Mouse (Mus musculus): ENCODE results near the gene Kcna7. TPM values are rescaled to one million over a fixed set of nuclear protein-coding genes. Genes with fewer than 3 reads are reported as not detected.

Gene Kcna7
- polyA plus RNA-seq, 1 experiment from 2014 or later, result not detected

DNA sequence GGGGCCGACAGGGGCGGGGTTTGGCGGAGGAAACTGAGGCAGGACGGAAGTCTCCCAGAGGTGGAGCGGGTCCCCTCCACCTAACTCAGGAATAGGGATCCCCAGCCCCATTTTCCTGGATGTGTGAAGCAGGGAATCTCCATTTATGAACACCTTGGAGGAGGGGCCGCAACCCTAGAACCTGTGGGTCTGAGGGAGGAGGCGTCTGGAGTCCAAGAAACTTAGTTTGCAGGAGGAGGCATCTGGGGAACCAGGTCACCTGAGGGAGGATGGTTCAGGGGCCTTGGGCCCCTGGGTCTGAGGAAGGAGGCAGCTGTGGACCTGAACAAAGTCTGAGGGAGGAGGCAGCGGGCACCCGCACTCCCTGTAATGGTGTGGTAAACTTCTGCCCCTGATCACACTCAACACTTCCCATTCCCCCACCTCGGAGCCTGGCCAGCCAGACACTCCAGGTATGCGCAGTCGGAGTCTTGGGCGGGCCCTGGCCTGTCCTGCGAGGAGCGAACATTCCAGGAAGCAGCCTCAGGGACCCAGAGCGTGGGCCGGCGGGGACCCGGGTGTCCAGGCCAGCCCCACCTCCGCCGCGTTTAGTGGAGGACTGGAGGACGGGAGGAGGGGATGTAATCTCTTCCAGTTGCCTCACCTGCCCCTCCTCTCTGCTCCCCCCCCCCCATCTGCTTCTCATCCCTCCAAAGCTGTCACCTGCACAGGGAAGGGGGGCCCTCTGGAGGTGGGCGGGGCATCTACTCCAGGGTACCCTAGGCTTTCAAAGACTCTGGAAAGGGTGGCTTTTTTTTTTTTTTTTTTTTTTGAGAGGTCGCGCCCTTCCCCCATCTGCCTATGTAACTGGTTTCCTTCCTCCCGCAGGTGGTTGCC, 8.6 kb downstream of the Kcna7 start:
- Histone ChIP-seq H3K4me3 (peak overlapping the region; percentile 55), H3K27me3 (peaks cover 95% of the 10 kb centered on the region), H3K36me3 (no peaks in the 10 kb centered on the region), H3K9ac (peak overlapping the region; percentile 48), H3K27ac (peak overlapping the region; percentile 84), H3K4me2 (peak overlapping the region; percentile 95), H3K9me3 (no peaks in the 10 kb centered on the region), H3K4me1 (peaks cover 38% of the 10 kb centered on the region)
- ATAC-seq (ENCODE audit: borderline replicate concordance, extremely low read depth, low FRiP score, low TSS enrichment), result peak; percentile 54
- 2% methylated on average over 26 of the region's 27 CpGs for WGBS

DNA sequence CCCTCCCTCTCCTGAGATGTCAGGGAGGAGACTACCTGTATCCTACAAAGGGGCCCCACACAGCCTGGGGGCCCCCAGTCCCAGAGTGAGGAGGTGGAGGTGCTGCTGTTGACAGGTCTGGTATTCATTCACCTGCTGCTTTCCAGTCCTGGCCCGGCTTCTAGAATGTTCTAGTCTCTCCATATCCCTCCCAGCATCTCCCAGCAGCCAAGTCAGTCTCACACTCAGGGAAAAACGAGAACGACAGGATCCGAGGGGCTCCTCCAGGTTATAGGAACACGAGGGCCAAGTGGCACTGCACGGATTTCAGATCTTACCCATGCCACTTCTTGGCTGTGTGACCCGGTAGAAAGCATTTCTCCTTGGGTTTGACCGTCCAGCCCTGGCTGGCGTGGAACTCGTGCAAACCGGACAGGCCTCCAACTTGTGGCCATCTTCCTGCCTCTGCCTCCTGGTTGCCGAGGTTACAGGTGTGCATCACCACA, 9.3 kb downstream of the Kcna7 start:
- 39% methylated on average over 12 of the region's 12 CpGs for WGBS
- peak overlapping the region; percentile 95 for H3K4me2 ChIP-seq
- ATAC-seq (ENCODE audit: borderline replicate concordance, extremely low read depth, low FRiP score, low TSS enrichment), result no peak
- peak overlapping the region; percentile 55; the same call in 1 of the 2 replicates for H3K4me3 ChIP-seq
- H3K27me3 ChIP-seq, result peaks cover 92% of the 10 kb centered on the region
- no peaks in the 10 kb centered on the region for H3K36me3 ChIP-seq
- no peaks in the 10 kb centered on the region for H3K9me3 ChIP-seq
- H3K4me1 ChIP-seq, result peaks cover 39% of the 10 kb centered on the region
- H3K27ac ChIP-seq, result no peak overlapping the region
- no peak overlapping the region for H3K9ac ChIP-seq

DNA sequence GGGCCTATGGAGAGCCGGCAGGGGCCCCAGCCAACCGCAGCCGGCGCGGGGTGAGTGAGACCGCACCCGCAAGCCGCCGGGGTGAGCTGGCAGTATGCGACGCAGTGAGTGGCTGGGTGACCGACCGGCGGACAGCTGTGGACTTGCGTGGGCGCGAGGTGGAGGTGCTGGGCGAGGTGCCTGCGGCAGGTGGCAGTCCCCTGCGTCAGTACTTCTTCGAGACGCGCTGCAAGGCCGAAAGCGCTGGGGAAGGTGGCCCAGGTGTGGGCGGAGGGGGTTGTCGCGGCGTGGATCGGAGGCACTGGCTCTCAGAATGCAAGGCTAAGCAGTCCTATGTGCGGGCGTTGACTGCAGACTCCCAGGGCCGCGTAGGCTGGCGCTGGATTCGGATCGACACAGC, 10.2 kb downstream of the Kcna7 start:
- Histone ChIP-seq H3K9me3 (no peaks in the 10 kb centered on the region), H3K4me2 (peak overlapping the region; percentile 95), H3K27ac (no peak overlapping the region), H3K4me1 (peaks cover 45% of the 10 kb centered on the region), H3K9ac (no peak overlapping the region), H3K36me3 (no peaks in the 10 kb centered on the region), H3K27me3 (peaks cover 91% of the 10 kb centered on the region), H3K4me3 (peak overlapping the region; percentile 22)
- 11% methylated on average over 37 of the region's 37 CpGs for WGBS
- no peak for ATAC-seq (ENCODE audit: borderline replicate concordance, extremely low read depth, low FRiP score, low TSS enrichment)

DNA sequence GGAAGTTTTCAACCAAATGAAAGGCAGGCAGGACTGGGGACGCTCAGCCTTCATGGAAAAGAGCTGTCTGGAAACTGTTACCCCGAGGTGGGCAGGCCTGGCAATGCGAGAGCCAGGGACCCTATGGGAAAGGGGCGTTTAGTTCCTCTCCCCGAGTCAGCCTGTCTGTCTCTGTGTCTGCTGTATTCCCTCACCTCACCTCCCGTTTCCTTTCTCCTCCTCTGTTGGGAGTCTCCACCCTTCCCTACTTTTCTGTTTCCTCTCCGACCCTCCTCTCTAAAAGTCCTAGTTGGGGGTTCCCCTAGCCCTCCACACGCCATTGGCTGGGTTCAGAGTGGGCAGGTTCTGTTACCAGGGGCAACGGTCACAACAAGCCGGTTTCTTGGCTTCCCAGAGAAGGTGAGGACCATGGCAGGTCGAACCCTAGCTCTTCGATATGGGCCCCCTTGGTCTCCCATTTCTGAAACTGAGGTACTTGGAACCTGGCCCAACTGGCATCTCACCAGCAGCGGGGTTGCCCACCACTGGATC, 12.6 kb downstream of the Kcna7 start:
- no peak overlapping the region for H3K27ac ChIP-seq
- WGBS, result 11% methylated on average over 13 of the region's 13 CpGs
- no peak overlapping the region for H3K4me2 ChIP-seq
- H3K4me1 ChIP-seq, result peaks cover 45% of the 10 kb centered on the region
- no peaks in the 10 kb centered on the region for H3K9me3 ChIP-seq
- no peak overlapping the region for H3K9ac ChIP-seq
- H3K36me3 ChIP-seq, result peaks cover 20% of the 10 kb centered on the region
- ATAC-seq (ENCODE audit: borderline replicate concordance, extremely low read depth, low FRiP score, low TSS enrichment), result no peak
- H3K27me3 ChIP-seq, result peaks cover 74% of the 10 kb centered on the region
- H3K4me3 ChIP-seq, result no peak overlapping the region

DNA sequence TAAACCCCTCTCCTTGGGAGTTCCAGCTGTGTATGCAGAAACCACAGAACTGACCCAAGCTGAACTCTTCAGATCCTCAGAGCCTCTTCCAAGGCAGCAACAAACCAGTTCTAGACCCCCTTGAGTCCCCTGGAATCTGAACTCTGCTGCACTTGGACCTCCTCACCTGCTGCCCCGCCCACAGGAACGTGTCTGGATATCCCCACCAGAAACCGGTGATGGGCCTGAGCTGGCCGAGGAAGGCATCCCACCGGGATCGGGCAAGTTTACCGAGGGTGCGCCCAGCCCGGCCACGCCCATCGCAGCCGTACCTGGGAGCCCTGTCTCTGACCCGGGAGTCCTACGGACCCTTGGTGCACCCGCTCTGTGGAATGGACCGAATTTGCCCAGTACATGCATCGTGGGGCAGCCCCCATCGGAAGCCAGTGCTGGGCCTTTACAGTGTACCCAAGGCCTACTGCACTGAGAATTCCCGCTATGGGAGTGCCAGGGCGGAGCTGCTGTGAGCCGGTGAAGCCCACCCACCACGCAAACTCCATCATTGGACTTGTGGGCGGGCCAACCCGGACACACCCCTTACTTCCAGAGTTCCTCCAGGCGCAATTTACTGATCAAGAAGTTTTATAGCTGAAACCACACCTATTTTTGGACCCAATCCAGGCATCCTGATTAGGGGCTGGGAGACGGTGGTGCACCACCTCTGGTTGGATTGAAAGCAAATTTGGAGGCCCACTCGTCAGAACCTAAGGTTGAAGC, 14.6 kb downstream of the Kcna7 start:
- Histone ChIP-seq H3K9ac (no peak overlapping the region), H3K4me2 (peak overlapping the region; percentile 22), H3K27ac (0 out of 2 replicates have a peak overlapping the region, but pooled peaks have one; percentile 7), H3K27me3 (peaks cover 54% of the 10 kb centered on the region), H3K36me3 (peaks cover 40% of the 10 kb centered on the region), H3K4me1 (peaks cover 31% of the 10 kb centered on the region), H3K9me3 (no peaks in the 10 kb centered on the region), H3K4me3 (no peak overlapping the region)
- no peak for ATAC-seq (ENCODE audit: borderline replicate concordance, extremely low read depth, low FRiP score, low TSS enrichment)
- 12% methylated on average over 27 of the region's 27 CpGs for WGBS

DNA sequence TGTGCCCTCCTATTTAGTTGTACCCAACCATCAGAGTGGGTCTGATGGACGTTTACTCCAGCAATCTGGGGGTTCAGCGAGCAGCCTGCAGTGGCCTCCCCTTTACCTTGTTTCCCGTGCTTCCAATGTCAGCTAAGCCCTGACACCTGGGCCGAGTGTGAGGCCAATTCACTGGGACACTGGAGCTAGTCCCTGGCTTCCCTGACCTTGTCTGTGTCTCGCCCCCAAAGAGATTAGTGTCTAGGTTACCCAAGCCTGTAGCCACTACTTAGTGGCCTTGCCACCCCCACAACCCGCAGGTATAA, 15.1 kb downstream of the Kcna7 start, which contains the start of gene Lhb:
Gene Lhb (plus strand): TSS at position 206 of the 305 bp plus-strand sequence.
- peaks cover 44% of the 10 kb centered on the region for H3K36me3 ChIP-seq
- H3K9me3 ChIP-seq, result no peaks in the 10 kb centered on the region
- H3K4me2 ChIP-seq, result peak within 1 kb of the TSS; percentile 22
- peaks cover 27% of the 10 kb centered on the region for H3K4me1 ChIP-seq
- peaks cover 49% of the 10 kb centered on the region for H3K27me3 ChIP-seq
- 60% methylated on average over 6 of the region's 6 CpGs for WGBS
- H3K27ac ChIP-seq, result 0 out of 2 replicates have a peak within 1 kb of the TSS, but pooled peaks have one; percentile 7
- ATAC-seq (ENCODE audit: borderline replicate concordance, extremely low read depth, low FRiP score, low TSS enrichment), result no peak
- no peak within 1 kb of the TSS for H3K4me3 ChIP-seq
- H3K9ac ChIP-seq, result no peak within 1 kb of the TSS

DNA sequence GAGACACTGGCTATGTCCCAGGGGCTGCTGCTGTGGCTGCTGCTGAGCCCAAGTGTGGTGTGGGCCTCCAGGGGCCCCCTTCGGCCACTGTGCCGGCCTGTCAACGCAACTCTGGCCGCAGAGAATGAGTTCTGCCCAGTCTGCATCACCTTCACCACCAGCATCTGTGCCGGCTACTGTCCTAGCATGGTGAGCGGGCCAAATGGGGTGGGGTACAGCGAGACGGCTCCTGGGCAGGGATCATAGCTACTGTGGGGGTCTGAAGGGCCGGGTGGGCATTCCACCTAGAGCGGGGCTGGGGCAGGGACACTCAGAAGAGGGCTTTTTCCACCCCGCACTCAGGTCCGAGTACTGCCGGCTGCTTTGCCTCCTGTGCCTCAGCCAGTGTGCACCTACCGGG, 15.7 kb downstream of the Kcna7 start:
- ATAC-seq (ENCODE audit: borderline replicate concordance, extremely low read depth, low FRiP score, low TSS enrichment), result no peak
- no peak overlapping the region for H3K4me3 ChIP-seq
- H3K27ac ChIP-seq, result no peak overlapping the region
- peaks cover 21% of the 10 kb centered on the region for H3K4me1 ChIP-seq
- H3K36me3 ChIP-seq, result peaks cover 47% of the 10 kb centered on the region
- H3K9ac ChIP-seq, result no peak overlapping the region
- no peak overlapping the region for H3K4me2 ChIP-seq
- no peaks in the 10 kb centered on the region for H3K9me3 ChIP-seq
- 92% methylated on average over 14 of the region's 14 CpGs for WGBS
- peaks cover 43% of the 10 kb centered on the region for H3K27me3 ChIP-seq

DNA sequence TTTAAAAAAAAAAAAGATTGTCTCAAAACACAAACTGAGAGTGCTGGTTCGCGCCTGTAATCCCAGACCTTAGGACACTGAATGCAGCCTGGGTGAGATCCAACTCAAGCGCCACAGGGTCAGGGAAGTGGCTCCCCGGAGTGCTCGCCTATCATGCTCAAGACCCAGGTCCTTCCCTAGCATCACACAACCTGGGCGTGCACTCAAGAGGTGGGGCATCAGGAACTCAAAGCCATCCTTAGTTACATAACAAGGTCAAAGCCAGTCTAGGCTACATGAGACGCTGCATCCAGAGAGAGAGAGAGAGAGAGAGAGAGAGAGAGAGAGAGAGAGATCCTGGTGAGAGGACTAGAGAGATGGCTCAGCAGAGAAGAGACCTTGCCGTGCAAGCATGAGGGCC, 21.1 kb downstream of the Kcna7 start:
- H3K27me3 ChIP-seq, result no peaks in the 10 kb centered on the region
- H3K9ac ChIP-seq, result no peak overlapping the region
- H3K9me3 ChIP-seq, result no peaks in the 10 kb centered on the region
- H3K4me3 ChIP-seq, result no peak overlapping the region
- no peaks in the 10 kb centered on the region for H3K4me1 ChIP-seq
- peaks cover 81% of the 10 kb centered on the region for H3K36me3 ChIP-seq
- no peak for ATAC-seq (ENCODE audit: borderline replicate concordance, extremely low read depth, low FRiP score, low TSS enrichment)
- H3K27ac ChIP-seq, result no peak overlapping the region
- no peak overlapping the region for H3K4me2 ChIP-seq
- 81% methylated on average over 8 of the region's 8 CpGs for WGBS

DNA sequence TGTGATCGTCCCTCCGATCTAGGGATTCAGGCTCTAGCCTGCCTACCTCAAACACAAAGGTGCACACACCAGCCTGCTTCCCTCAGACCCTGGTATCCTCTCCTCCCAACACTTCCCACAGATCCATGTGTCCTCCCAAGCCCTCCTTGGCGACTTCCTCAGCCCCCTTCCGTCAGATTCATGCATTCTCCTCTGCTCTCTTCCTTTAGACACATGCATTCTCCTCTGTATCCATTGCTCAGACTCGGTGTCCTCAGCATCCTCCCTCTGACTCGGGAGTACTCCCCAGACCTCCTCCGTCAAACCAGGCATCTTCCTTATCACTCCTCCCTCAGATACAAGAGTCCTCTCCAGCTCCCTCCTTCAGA, 28.4 kb downstream of the Kcna7 start:
- Histone ChIP-seq H3K4me2 (peak overlapping the region; percentile 91), H3K9me3 (no peaks in the 10 kb centered on the region), H3K27me3 (no peaks in the 10 kb centered on the region), H3K36me3 (peaks cover 32% of the 10 kb centered on the region), H3K9ac (peak overlapping the region; percentile 90), H3K27ac (peak overlapping the region; percentile 86), H3K4me1 (peaks cover 40% of the 10 kb centered on the region), H3K4me3 (peak overlapping the region; percentile 79)
- 0% methylated on average over 7 of the region's 7 CpGs for WGBS
- ATAC-seq (ENCODE audit: borderline replicate concordance, extremely low read depth, low FRiP score, low TSS enrichment), result no peak

DNA sequence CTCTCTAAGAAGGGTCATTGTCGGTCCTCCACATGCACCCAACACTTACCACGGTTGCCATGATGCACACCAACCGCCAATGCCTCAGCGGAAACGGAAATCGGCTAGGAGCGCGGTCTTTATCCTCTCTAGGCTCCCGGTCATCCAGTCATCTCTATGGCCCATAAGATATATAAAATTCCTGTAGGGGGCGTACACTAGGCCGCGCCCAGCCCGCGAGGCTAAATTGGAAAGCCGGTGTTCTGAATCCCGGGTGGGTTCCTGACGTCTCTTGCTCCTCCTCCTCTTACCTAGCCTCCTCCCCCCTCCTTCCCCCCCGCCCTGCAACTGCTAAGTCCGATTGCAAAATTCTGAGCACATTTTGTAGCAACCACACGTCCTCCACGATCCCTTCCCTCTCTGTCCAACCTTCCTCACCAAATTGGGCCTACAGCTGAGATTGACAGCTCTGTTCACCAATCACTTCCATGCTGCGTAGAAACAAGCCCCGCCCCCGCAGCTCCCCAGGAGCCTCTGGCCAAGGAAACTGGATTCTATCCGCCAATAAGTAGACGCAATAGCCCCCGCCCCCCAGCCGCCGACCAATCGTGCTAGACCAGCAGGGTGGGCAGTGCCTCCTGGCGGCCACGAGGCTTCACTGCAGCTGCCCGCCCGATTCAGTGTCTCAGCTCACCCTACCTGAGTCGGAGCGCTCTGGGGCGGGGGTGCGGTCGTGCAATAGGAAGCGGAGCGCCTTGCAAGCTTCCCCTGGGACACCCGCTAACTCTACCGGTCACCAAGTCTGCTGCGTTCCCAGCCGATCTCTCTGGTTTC, 29.0 kb downstream of the Kcna7 start, which contains the start of gene Gys1:
Gene Gys1 (plus strand): TSS at position 642 of the 813 bp plus-strand sequence.
- Histone ChIP-seq H3K27me3 (no peaks in the 10 kb centered on the region), H3K4me3 (peak within 1 kb of the TSS; percentile 79), H3K4me2 (peak within 1 kb of the TSS; percentile 91), H3K4me1 (peaks cover 40% of the 10 kb centered on the region), H3K36me3 (peaks cover 30% of the 10 kb centered on the region), H3K9me3 (no peaks in the 10 kb centered on the region), H3K27ac (peak within 1 kb of the TSS; percentile 86), H3K9ac (peak within 1 kb of the TSS; percentile 90)
- peak; percentile 97 for ATAC-seq (ENCODE audit: borderline replicate concordance, extremely low read depth, low FRiP score, low TSS enrichment)
- WGBS, result under 1% methylated on average over 45 of the region's 45 CpGs

DNA sequence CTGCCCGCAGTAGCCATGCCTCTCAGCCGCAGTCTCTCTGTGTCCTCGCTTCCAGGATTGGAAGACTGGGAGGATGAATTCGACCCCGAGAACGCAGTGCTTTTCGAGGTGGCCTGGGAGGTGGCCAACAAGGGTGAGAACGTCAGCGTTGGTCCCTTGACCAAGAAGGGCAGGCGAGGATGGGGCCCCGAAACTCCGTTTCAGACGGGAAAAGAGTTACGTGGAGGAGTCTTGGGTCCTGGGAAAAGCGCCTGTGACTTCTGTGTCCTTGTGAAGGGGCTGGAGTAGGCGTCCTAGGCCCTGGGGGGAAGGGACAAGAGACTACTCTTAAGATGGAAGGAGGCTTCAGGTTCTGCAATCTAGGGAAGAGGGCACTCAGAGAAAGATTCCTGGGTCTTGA, 29.6 kb downstream of the Kcna7 start:
- Histone ChIP-seq H3K4me3 (peak overlapping the region; percentile 79), H3K27ac (peak overlapping the region; percentile 81), H3K4me2 (peak overlapping the region; percentile 56), H3K9ac (peak overlapping the region; percentile 58), H3K4me1 (peaks cover 40% of the 10 kb centered on the region), H3K9me3 (no peaks in the 10 kb centered on the region), H3K27me3 (no peaks in the 10 kb centered on the region), H3K36me3 (peaks cover 30% of the 10 kb centered on the region)
- WGBS, result under 1% methylated on average over 16 of the region's 16 CpGs
- no peak; the same call in 1 of the 2 replicates for ATAC-seq (ENCODE audit: borderline replicate concordance, extremely low read depth, low FRiP score, low TSS enrichment)
